Mouse (Mus musculus): ENCODE measurements around the gene Tmem161b. TPM values are rescaled to one million over a fixed set of nuclear protein-coding genes. Genes with fewer than 3 reads are reported as not detected.

Gene Tmem161b
- total RNA-seq, 2 experiments from 2014 or later, result 11.8 to 16.3 TPM

- intact Hi-C loops (cut with DNase I), result loop anchor here (5.0 kb wide), 2 partner anchors 122 to 627 kb away; partner anchors contain the start of gene Tmem161b
These were observed 122.6 kb downstream of the Tmem161b start for GRCm38 (mm10) chr13:84344711-84345110.

GRCm38 (mm10) chr13:84345114-84345513 is 123.0 kb downstream of the Tmem161b start:
- intact Hi-C loops (cut with DNase I), result loop anchor here (5.0 kb wide), 2 partner anchors 123 to 628 kb away; partner anchors contain the start of gene Tmem161b

More at GRCm38 (mm10) chr13:84344711-84345110, 122.6 kb downstream of the Tmem161b start:
- no peak for DNase-seq

More at GRCm38 (mm10) chr13:84345114-84345513, 123.0 kb downstream of the Tmem161b start:
- DNase-seq, result no peak

Small RNA genes within 50 kb of the gene (microRNA-seq; reads per million reads assigned to microRNA genes)
- 0 reads per million in 2 experiments for gene Gm24331 (ENCODE audit: borderline number of aligned reads in 2 of 2)
